ENCODE assay signal across 13 mouse cellular contexts in the genomic region with DNA sequence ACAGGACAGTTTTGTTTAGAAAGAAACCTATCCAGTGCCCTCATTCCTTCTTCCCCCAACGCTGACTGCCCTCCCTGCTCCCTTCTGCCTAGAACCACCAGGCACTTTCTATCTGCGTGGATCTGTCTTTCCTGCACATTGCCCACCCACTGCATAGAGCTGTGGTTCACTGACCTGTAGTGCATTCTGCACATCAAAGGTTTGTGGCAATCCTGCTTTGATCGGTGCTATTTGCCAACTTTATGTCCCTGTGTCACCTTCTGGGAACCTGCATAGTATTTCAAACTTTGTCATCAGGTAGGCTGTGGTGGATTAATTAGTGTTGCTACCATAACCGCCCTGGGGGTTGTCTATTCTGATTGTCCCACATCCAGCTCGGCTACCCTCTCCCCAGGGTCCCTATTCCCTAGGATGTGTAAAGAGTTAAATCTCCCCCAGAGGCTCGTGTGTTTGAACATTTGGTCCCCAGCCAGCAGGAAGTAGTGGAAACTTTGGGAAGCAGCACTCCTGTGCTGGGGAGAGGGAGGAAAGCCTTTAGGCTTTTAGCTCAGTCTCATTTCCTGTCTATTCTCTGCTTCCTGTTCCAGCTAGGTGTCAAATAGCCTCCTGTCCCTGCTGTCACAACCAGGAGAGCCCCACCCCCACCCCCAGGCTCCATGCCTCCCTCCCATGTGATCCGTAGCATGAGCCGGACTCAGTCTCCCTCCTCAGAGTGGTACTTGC. TPM values are rescaled to one million over a fixed set of nuclear protein-coding genes. Genes with fewer than 3 reads are reported as not detected.
DNase-seq lines count a peak whose midpoint lies in the region; ATAC-seq and TF ChIP-seq lines count a peak whose summit lies in the region.
"Had no signal": no experiment of that assay in that cellular context is flagged by ENCODE, and none has a peak within 500 bp of the region (broad histone marks: within the 10 kb centered on the region; RNA-seq: fewer than 3 reads in every experiment).

No protein-coding gene starts in this region.

- 27% methylated on average over 8 of the region's 8 CpGs for WGBS in lung, embryonic 16.5 days
- WGBS in lung, adult 2 months, result 33% methylated on average over 8 of the region's 8 CpGs

- H3K9ac ChIP-seq in lung, embryonic 16.5 days (ENCODE audit: low read length), result no peak overlapping the region
- H3K9ac ChIP-seq: hindbrain, embryonic 12.5 days; neural tube, embryonic 13.5 days had no signal

- peak; percentile 40 for DNase-seq in adrenal gland, postnatal 14 days
- no peak for DNase-seq in adrenal gland, adult 18-20 months (ENCODE audit: low spot score in 2 of 2)
- no peak for DNase-seq in lung, adult 2 months
- DNase-seq in kidney, postnatal 25 days, result peak; percentile 49 to 55
- DNase-seq in spleen, postnatal 4 days (ENCODE audit: low spot score in 2 of 2), result no peak
- no peak for DNase-seq in gastrocnemius, postnatal 36 days
- DNase-seq: layer of hippocampus, postnatal 36 days had no signal

- no peak overlapping the region for H3K4me3 ChIP-seq in lung, embryonic 16.5 days (ENCODE audit: low read length)
- H3K4me3 ChIP-seq in lung, adult 2 months (replicated peaks; ENCODE audit: extremely low read depth, low read depth, low read length), result no peak overlapping the region
- H3K4me3 ChIP-seq: hindbrain, embryonic 12.5 days; midbrain, embryonic 10.5 days; neural tube, embryonic 13.5 days had no signal

- intact Hi-C loops in gastrocnemius, postnatal 36 days (cut with DNase I), result no loop called here

- no peaks in the 10 kb centered on the region for H3K9me3 ChIP-seq in lung, embryonic 16.5 days (ENCODE audit: control insufficient read depth, low read length)
- H3K9me3 ChIP-seq: G1E; hindbrain, embryonic 12.5 days; midbrain, embryonic 10.5 days; neural tube, embryonic 13.5 days had no signal

- no peak for TF ChIP-seq CTCF in lung, adult 2 months (IDR thresholded peaks at IDR 0.05; ENCODE audit: insufficient read depth, low read length)

- peaks cover 43% of the 10 kb centered on the region for H3K4me1 ChIP-seq in lung, embryonic 16.5 days (replicated peaks; ENCODE audit: control insufficient read depth, insufficient read depth, low read length)
- H3K4me1 ChIP-seq in lung, adult 2 months (ENCODE audit: control insufficient read depth, insufficient read depth, low read length), result peaks cover 20% of the 10 kb centered on the region

- no peaks in the 10 kb centered on the region for H3K36me3 ChIP-seq in lung, embryonic 16.5 days (ENCODE audit: control insufficient read depth, insufficient read depth, low read length)
- H3K36me3 ChIP-seq: G1E; hindbrain, embryonic 12.5 days; midbrain, embryonic 10.5 days; neural tube, embryonic 13.5 days had no signal

- no peak for TF ChIP-seq POLR2A in lung, adult 2 months (IDR thresholded peaks at IDR 0.05; ENCODE audit: borderline replicate concordance, extremely low read depth, low read depth, low read length)

- peak overlapping the region; percentile 79 for H3K27ac ChIP-seq in lung, embryonic 16.5 days (ENCODE audit: low read length)
- H3K27ac ChIP-seq: hindbrain, embryonic 12.5 days; midbrain, embryonic 10.5 days; neural tube, embryonic 13.5 days had no signal

- peak; percentile 47 for ATAC-seq in lung, embryonic 16.5 days (ENCODE audit: low read depth)
- no peak for ATAC-seq in megakaryocyte progenitor cell, adult 5-6 weeks (replicated peaks; ENCODE audit: poor library complexity)

- H3K27me3 ChIP-seq in lung, embryonic 16.5 days (ENCODE audit: control insufficient read depth, insufficient read depth, low read depth, low read length), result no peaks in the 10 kb centered on the region
- H3K27me3 ChIP-seq: hindbrain, embryonic 12.5 days; neural tube, embryonic 13.5 days had no signal

- no peak overlapping the region; the same call in 1 of the 2 replicates for H3K4me2 ChIP-seq in lung, embryonic 16.5 days (ENCODE audit: low read depth, low read length)
- H3K4me2 ChIP-seq: hindbrain, embryonic 12.5 days; neural tube, embryonic 13.5 days had no signal

RNA-seq across cellular contexts. Expression of gene Gne, which starts 20.4 kb away (rescaled TPM):
- total RNA-seq in adrenal gland, postnatal 14 days (2021), result 36.9 and 45.8 TPM in 2 replicates
- total RNA-seq in adrenal gland, adult 18-20 months (2021), result 10 to 100 TPM; 30.1 to 35.3 TPM
- polyA plus RNA-seq in lung, embryonic 16.5 days (2015; fragmentation: Nextera tagmentation; extraction: Ambion mirVana), result 47.9 TPM in 2 replicates
- 23.9 and 31.4 TPM in 2 replicates for polyA plus RNA-seq in lung, adult 2 months (2012; rRNA removed)
- 24.5 and 28.2 TPM in 2 replicates for total RNA-seq in megakaryocyte progenitor cell, adult 5-6 weeks (2015)
- 32.7 and 33.6 TPM in 2 replicates for total RNA-seq in megakaryocyte progenitor cell, adult 5-6 weeks (2017)
- 10 to 100 TPM in 1 of 2 experiments, 1 to 10 TPM in 1; 8.1 to 11.8 TPM for total RNA-seq in gastrocnemius, postnatal 36 days (2021)

Comparison
In these comparisons a context has a peak if more than half of its experiments do, and no peak if none do; other contexts are left out.
1. DNase-seq: peak in adrenal gland, postnatal 14 days (single experiment) and kidney, postnatal 25 days (2 of 2); none in adrenal gland, adult 18-20 months (0 of 2), lung, adult 2 months (single experiment), spleen, postnatal 4 days (0 of 2) and gastrocnemius, postnatal 36 days (0 of 2).